Mouse (Mus musculus): ENCODE measurements around the gene Fam214a.

- TF ChIP-seq CTCF (IDR thresholded peaks at IDR 0.05; ENCODE audit: low read depth, low read length) (no peak), POLR2A (IDR thresholded peaks at IDR 0.05; ENCODE audit: borderline replicate concordance, low read depth, low read length) (no peak)
Measured at GRCm38 (mm10) chr9:74909245-74909644, 43.4 kb upstream of the Fam214a start.

All from bone marrow macrophage, adult 2 months (primary cell).